Mouse (Mus musculus) MEL (cell line): ENCODE data around the gene Dock11.

Experiments used
- CHD1 ChIP-seq: IDR thresholded peaks from 2 replicates; pipeline ENCODE4 v1.6.1; 2012; ENCODE audit warnings: low read depth, mild to moderate bottlenecking, inconsistent platforms, low read length, improper control_type of control experiment
- CHD2 ChIP-seq: IDR thresholded peaks from 2 replicates; pipeline ENCODE4 v1.6.1; 2011; ENCODE audit warnings: low read length, improper control_type of control experiment
- CTCF ChIP-seq, 3 experiments: IDR thresholded peaks in 2 of 3; conservative IDR thresholded peaks in 1 of 3; 2 replicates each; pipeline ENCODE4 v1.5.1; 2011 to 2012; ENCODE audit warnings: low read length in 3 of 3, low read depth in 2 of 3, mild to moderate bottlenecking in 2 of 3, improper control_type of control experiment in 1 of 3, inconsistent platforms in 1 of 3, mixed read lengths in 1 of 3, moderate library complexity in 1 of 3; ENCODE audit not compliant: control insufficient read depth in 1 of 3, insufficient read depth in 1 of 3, poor library complexity in 1 of 3, severe bottlenecking in 1 of 3
- EP300 ChIP-seq, 2 experiments: IDR thresholded peaks; 2 replicates each; pipeline ENCODE4 v1.6.1; 2011; ENCODE audit warnings: improper control_type of control experiment in 2 of 2, low read length in 2 of 2, low read depth in 1 of 2, mild to moderate bottlenecking in 1 of 2
- GATA1 ChIP-seq: IDR thresholded peaks from 2 replicates; pipeline ENCODE4 v1.6.1; 2011; ENCODE audit warnings: low read depth, low read length, improper control_type of control experiment
- MAFK ChIP-seq: IDR thresholded peaks from 2 replicates; pipeline ENCODE4 v1.6.1; 2011; ENCODE audit warnings: low read depth, mild to moderate bottlenecking, low read length, improper control_type of control experiment, borderline replicate concordance
- MYC ChIP-seq: IDR thresholded peaks from 2 replicates; pipeline ENCODE4 v1.6.1; 2011; ENCODE audit warnings: low read depth, mild to moderate bottlenecking, low read length, improper control_type of control experiment, moderate library complexity
- POLR2A ChIP-seq, 2 experiments: IDR thresholded peaks; 2 replicates each; pipeline ENCODE4 v1.6.1; 2011 to 2012; ENCODE audit warnings: low read length in 2 of 2, mild to moderate bottlenecking in 2 of 2, control low read depth in 1 of 2, improper control_type of control experiment in 1 of 2, low read depth in 1 of 2, moderate library complexity in 1 of 2; ENCODE audit not compliant: control insufficient read depth in 1 of 2, insufficient read depth in 1 of 2, poor library complexity in 1 of 2
- RCOR1 ChIP-seq: IDR thresholded peaks from 2 replicates; pipeline ENCODE4 v1.6.1; 2012; ENCODE audit warnings: low read depth, mild to moderate bottlenecking, inconsistent platforms, low read length, improper control_type of control experiment
- TAL1 ChIP-seq: IDR thresholded peaks from 2 replicates; pipeline ENCODE4 v1.6.1; 2012; ENCODE audit warnings: mild to moderate bottlenecking, inconsistent platforms, low read length, moderate library complexity, mixed read lengths

DNA sequence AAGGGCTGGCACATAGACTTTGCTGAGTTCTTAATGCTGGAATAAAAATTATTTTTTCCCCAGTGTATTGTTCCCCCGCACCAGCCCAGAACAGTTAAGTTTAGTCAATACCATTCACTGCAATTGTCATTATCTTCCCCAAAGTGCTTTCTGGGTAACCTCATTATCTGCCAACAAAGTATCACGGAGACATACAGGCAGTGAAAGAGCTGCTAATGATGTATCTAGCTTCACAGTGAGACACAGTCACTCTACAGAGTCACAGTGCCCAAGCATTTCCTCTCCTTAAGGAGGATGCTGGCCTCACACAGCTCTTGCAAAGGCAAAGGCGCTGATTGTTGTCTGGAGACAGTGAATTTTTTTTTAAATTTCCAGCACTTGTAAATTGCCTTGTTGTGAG is 63.3 kb downstream of the Dock11 start:
- TF ChIP-seq RCOR1 (no peak), GATA1 (peak; percentile 20; the same call in 1 of the 2 replicates), MYC (no peak), MAFK (no peak), CTCF (IDR thresholded peaks at IDR 0.05 in 2 of 3, conservative IDR thresholded peaks at IDR 0.05 in 1 of 3; ENCODE audit: control insufficient read depth in 1 of 3, insufficient read depth in 1 of 3, low read depth in 2 of 3, low read length in 3 of 3, poor library complexity in 1 of 3, severe bottlenecking in 1 of 3) (no peak), POLR2A (IDR thresholded peaks at IDR 0.05; ENCODE audit: control insufficient read depth in 1 of 2, insufficient read depth in 1 of 2, low read depth in 1 of 2, low read length in 2 of 2, poor library complexity in 1 of 2) (no peak), CHD2 (no peak), TAL1 (no peak), CHD1 (no peak), EP300 (IDR thresholded peaks at IDR 0.05; ENCODE audit: low read depth in 1 of 2, low read length in 2 of 2) (no peak)
